Mouse (Mus musculus) splenic B cell, adult 2 months (primary cell): Measurements from ENCODE around the gene Adgrg3.

Experiments
- DNase-seq: peaks from one replicate; pipeline ENCODE4 v3.0.0-alpha.2; 2011; ENCODE audit warnings: low read depth, low spot score
- H3K27me3 ChIP-seq: 2 replicates; pipeline ENCODE4 v1.6.1; 2012; ENCODE audit warnings: mild to moderate bottlenecking, low read length, moderate library complexity, mixed read lengths; ENCODE audit not compliant: control insufficient read depth, poor library complexity, insufficient read depth, severe bottlenecking
- H3K36me3 ChIP-seq: 2 replicates; pipeline ENCODE4 v1.6.1; 2012; ENCODE audit warnings: mild to moderate bottlenecking, low read length, moderate library complexity, mixed read lengths; ENCODE audit not compliant: control insufficient read depth, poor library complexity, insufficient read depth, severe bottlenecking

Adgrg3 gene

DNA sequence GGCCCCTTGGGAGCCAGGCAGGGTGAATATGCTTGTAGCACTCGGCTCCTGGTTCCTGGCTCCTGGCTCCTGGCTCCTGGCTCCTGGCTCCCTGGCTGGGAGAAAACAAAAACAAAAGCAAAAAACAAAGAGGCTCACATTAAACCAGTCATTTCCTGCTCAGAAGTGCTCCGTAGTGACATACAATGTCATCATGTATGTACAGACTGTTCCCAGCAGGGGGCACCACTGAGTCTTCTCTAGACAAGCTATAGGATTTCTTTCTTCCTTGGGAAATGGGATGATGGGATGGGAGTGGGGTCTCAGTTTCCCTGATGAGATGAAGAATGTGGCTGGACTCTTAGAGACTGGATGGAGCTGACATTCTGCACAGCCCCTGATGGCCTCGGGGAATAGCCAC, 50.1 kb downstream of the Adgrg3 start:
- peak; percentile 70 for DNase-seq
- H3K27me3 ChIP-seq = no peaks in the 10 kb centered on the region
- no peaks in the 10 kb centered on the region for H3K36me3 ChIP-seq

DNA sequence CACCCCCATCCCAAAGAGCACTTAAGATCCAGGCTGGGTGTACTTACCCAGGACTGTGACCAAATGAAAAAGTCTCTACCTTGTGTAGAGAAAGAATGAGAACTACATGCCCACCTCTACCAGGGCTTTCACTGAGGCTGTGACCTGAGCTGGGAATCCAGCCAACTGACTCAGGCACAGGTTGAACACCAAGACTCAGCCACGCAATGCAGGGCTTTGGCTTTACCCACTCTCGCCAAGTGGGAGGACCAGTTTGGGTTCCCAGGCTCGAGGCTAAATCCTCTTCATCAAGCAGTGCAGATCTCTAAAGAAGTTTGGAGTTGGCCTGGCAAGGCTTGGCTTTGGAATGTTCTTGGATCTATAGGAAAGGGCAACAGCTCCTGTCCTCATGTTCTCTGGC, 58.0 kb downstream of the Adgrg3 start:
- no peak for DNase-seq
- Histone ChIP-seq H3K27me3 (no peaks in the 10 kb centered on the region), H3K36me3 (no peaks in the 10 kb centered on the region)

GRCm38 (mm10) chr8:95076151-95076550, 58.7 kb downstream of the Adgrg3 start:
- no peak for DNase-seq
- H3K36me3 ChIP-seq = no peaks in the 10 kb centered on the region
- no peaks in the 10 kb centered on the region for H3K27me3 ChIP-seq

GRCm38 (mm10) chr8:95078055-95078454, 60.6 kb downstream of the Adgrg3 start:
- no peak for DNase-seq
- no peaks in the 10 kb centered on the region for H3K27me3 ChIP-seq

DNA sequence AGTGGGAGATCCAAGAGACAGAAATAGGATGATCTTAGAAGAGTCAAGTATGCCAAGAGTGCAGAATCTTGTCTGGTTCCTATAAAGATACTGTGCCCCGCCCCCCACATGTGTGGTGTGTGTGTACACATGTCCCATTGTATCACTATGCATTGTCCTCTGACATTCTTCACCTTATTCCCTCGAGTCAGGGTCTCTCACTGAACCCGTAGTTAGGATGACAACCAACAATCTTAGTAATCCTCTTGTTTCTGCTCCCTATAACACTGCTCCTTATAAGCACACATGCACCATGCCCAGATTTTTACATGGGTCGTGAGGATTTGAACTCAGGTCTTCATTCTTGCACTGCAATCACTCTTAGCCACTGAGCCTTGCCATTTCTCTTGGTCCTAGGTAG, 61.8 kb downstream of the Adgrg3 start:
- DNase-seq = no peak
- Histone ChIP-seq H3K36me3 (no peaks in the 10 kb centered on the region), H3K27me3 (no peaks in the 10 kb centered on the region)

More at GRCm38 (mm10) chr8:95078055-95078454, 60.6 kb downstream of the Adgrg3 start:
- H3K36me3 ChIP-seq = no peaks in the 10 kb centered on the region

- no peaks in the 10 kb centered on the region for H3K27me3 ChIP-seq
- DNase-seq = peak; percentile 99
- H3K36me3 ChIP-seq = no peaks in the 10 kb centered on the region
Observed at GRCm38 (mm10) chr8:95080381-95081341, 63.2 kb downstream of the Adgrg3 start, which contains the start of gene Katnb1. Katnb1 (plus strand) TSS chr8:95081186.

GRCm38 (mm10) chr8:95081650-95082049, 64.2 kb downstream of the Adgrg3 start:
- peak; percentile 19 for DNase-seq
- H3K27me3 ChIP-seq = no peaks in the 10 kb centered on the region
- H3K36me3 ChIP-seq = no peaks in the 10 kb centered on the region

DNA sequence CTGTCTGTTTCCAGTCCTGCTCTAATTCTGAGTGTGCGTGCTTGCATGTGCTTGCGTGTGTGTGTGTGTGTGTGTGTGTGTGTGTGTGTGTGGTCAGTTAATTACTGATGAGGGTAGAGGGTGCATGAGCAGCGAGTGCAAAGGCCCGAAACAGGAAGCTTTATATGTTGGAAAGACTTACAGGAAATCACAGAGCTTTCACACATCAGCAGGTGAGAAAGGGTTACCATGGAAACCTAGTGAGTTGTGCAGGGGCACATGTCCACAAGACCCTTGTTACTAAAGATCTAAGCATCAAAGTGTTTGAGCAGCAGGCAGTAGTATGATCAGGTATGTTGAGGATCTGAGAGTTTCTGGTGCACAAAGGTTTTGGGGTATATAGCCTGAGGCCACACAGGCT, 66.8 kb downstream of the Adgrg3 start:
- H3K27me3 ChIP-seq = no peaks in the 10 kb centered on the region
- DNase-seq = no peak
- H3K36me3 ChIP-seq = no peaks in the 10 kb centered on the region

- H3K27me3 ChIP-seq = no peaks in the 10 kb centered on the region
- DNase-seq = no peak
- H3K36me3 ChIP-seq = no peaks in the 10 kb centered on the region
Observed at GRCm38 (mm10) chr8:95084744-95085431, 67.4 kb downstream of the Adgrg3 start.

- no peaks in the 10 kb centered on the region for H3K36me3 ChIP-seq
- no peak for DNase-seq
- no peaks in the 10 kb centered on the region for H3K27me3 ChIP-seq
Observed at GRCm38 (mm10) chr8:95085432-95086141, 68.1 kb downstream of the Adgrg3 start.

DNA sequence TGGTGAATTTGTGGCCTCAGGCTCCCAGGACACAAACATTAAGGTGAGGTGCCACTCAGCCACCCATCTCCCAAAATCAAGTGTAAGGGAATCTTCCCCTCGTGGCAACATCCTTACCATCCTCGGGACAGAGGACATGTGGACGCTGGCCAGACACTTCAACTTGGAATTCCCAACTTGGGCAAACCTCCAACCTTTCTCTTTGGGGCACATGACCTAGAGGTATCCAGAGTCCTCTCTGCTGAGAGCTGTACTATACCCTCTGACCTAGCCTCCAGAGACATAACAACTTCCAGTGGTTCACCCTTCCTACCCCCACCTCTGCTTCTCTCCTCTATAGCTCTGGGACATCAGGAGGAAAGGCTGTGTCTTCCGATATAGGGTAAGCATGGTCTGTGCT, 76.1 kb downstream of the Adgrg3 start:
- H3K36me3 ChIP-seq = 0 out of 2 replicates have a peak, but pooled peaks cover 2% of the 10 kb centered on the region
- DNase-seq = no peak
- H3K27me3 ChIP-seq = no peaks in the 10 kb centered on the region
